In genomic region chr10:19978662-19979199, GRCm38 (mm10) we compare ENCODE assay signal across 31 mouse cellular contexts. TPM values are rescaled to one million over a fixed set of nuclear protein-coding genes. Genes with fewer than 3 reads are reported as not detected.
A peak's percentile ranks its signal among the peaks of the same experiment; 100 is the strongest.
DNase-seq lines count a peak whose midpoint lies in the region; ATAC-seq lines count a peak whose summit lies in the region.
"Had no signal": no experiment of that assay in that cellular context is flagged by ENCODE, and none has a peak within 500 bp of the region (broad histone marks: within the 10 kb centered on the region; RNA-seq: fewer than 3 reads in every experiment).

No protein-coding gene starts in this region.

- WGBS in heart, embryonic 15.5 days: 46% methylated on average over 5 of the region's 5 CpGs
- 93% methylated on average over 5 of the region's 5 CpGs for WGBS in neural tube, embryonic 15.5 days

- no peak overlapping the region for H3K4me3 ChIP-seq in heart, embryonic 15.5 days
- H3K4me3 ChIP-seq in neural tube, embryonic 15.5 days (replicated peaks): no peak overlapping the region
- H3K4me3 ChIP-seq: embryonic facial prominence, embryonic 12.5 days; gastrocnemius, adult 2 months; limb, embryonic 10.5 days; limb, embryonic 15.5 days; liver, embryonic 13.5 days; myocyte; neural tube, embryonic 12.5 days had no signal

- DNase-seq in heart, adult 11 months: peak; percentile 81
- DNase-seq in heart, postnatal 25 days (ENCODE audit: low spot score): no peak
- DNase-seq in heart, adult 18-20 months: no peak
- peak; percentile 49 for DNase-seq in MEL-GATA-1-ER (ENCODE audit: extremely low read depth, low read depth)
- DNase-seq in spleen, postnatal 10 days (ENCODE audit: low spot score in 2 of 2): no peak
- DNase-seq: adrenal gland, adult 8-10 months; cerebellum, adult 8-10 months; cerebellum, postnatal 25 days; embryo, embryonic 11 days; gastrocnemius, adult 2 months; gastrocnemius, postnatal 36 days; kidney, postnatal 14 days; layer of hippocampus, adult 9-11 months; liver, embryonic 13.5 days; lung, adult 18-20 months; lung, postnatal 4 days; thymus, postnatal 14 days had no signal

- H3K27ac ChIP-seq in heart, embryonic 15.5 days: peak overlapping the region; percentile 46; the same call in 1 of the 2 replicates
- H3K27ac ChIP-seq in neural tube, embryonic 15.5 days (replicated peaks): no peak overlapping the region
- H3K27ac ChIP-seq: embryonic facial prominence, embryonic 12.5 days; gastrocnemius, adult 2 months; hindbrain, embryonic 14.5 days; limb, embryonic 10.5 days; limb, embryonic 15.5 days; liver, embryonic 13.5 days; neural tube, embryonic 12.5 days had no signal

- peak overlapping the region; percentile 20; the same call in 1 of the 2 replicates for H3K4me2 ChIP-seq in heart, embryonic 15.5 days
- no peak overlapping the region for H3K4me2 ChIP-seq in neural tube, embryonic 15.5 days
- H3K4me2 ChIP-seq: embryonic facial prominence, embryonic 12.5 days; hindbrain, embryonic 14.5 days; limb, embryonic 15.5 days; liver, embryonic 13.5 days; midbrain, embryonic 11.5 days; neural tube, embryonic 12.5 days had no signal

- ATAC-seq in heart, embryonic 15.5 days (replicated peaks; ENCODE audit: insufficient number of reproducible peaks, insufficient read depth, low FRiP score, low read depth): no peak; the same call in 1 of the 2 replicates
- ATAC-seq in megakaryocyte-erythroid progenitor cell, adult 5-6 weeks (replicated peaks; ENCODE audit: low FRiP score, low TSS enrichment, poor library complexity, severe bottlenecking): 0 out of 2 replicates have a peak, but pooled peaks have one; percentile 50
- no peak for ATAC-seq in neural tube, embryonic 15.5 days (ENCODE audit: low FRiP score)
- ATAC-seq: forebrain, embryonic 14.5 days; intestine, postnatal 0 days; lung, postnatal 0 days; midbrain, embryonic 16.5 days had no signal

- peaks cover 22% of the 10 kb centered on the region for H3K4me1 ChIP-seq in heart, embryonic 15.5 days (replicated peaks)
- no peaks in the 10 kb centered on the region for H3K4me1 ChIP-seq in neural tube, embryonic 15.5 days
- H3K4me1 ChIP-seq: embryonic facial prominence, embryonic 12.5 days; limb, embryonic 10.5 days; limb, embryonic 15.5 days; liver, embryonic 13.5 days; neural tube, embryonic 12.5 days had no signal

- H3K36me3 ChIP-seq in heart, embryonic 15.5 days: no peaks in the 10 kb centered on the region
- H3K36me3 ChIP-seq in neural tube, embryonic 15.5 days: no peaks in the 10 kb centered on the region
- H3K36me3 ChIP-seq: embryonic facial prominence, embryonic 12.5 days; limb, embryonic 10.5 days; limb, embryonic 15.5 days; liver, embryonic 13.5 days; neural tube, embryonic 12.5 days had no signal

- intact Hi-C loops in heart, postnatal 25 days (cut with DNase I): no loop called here

- no peaks in the 10 kb centered on the region for H3K9me3 ChIP-seq in heart, embryonic 15.5 days (replicated peaks)
- no peaks in the 10 kb centered on the region for H3K9me3 ChIP-seq in neural tube, embryonic 15.5 days (replicated peaks)
- H3K9me3 ChIP-seq: embryonic facial prominence, embryonic 12.5 days; limb, embryonic 10.5 days; limb, embryonic 15.5 days; liver, embryonic 13.5 days; neural tube, embryonic 12.5 days had no signal

- no peaks in the 10 kb centered on the region for H3K27me3 ChIP-seq in heart, embryonic 15.5 days
- no peaks in the 10 kb centered on the region for H3K27me3 ChIP-seq in neural tube, embryonic 15.5 days (replicated peaks)
- H3K27me3 ChIP-seq: embryonic facial prominence, embryonic 12.5 days; limb, embryonic 15.5 days; liver, embryonic 13.5 days; neural tube, embryonic 12.5 days had no signal

- no peak overlapping the region for H3K9ac ChIP-seq in heart, embryonic 15.5 days
- H3K9ac ChIP-seq in neural tube, embryonic 15.5 days (replicated peaks): no peak overlapping the region
- H3K9ac ChIP-seq: embryonic facial prominence, embryonic 12.5 days; hindbrain, embryonic 14.5 days; limb, embryonic 15.5 days; liver, embryonic 13.5 days; neural tube, embryonic 12.5 days had no signal

RNA-seq across cellular contexts. Expression of gene Map3k5, which starts 44.5 kb away (rescaled TPM):
- total RNA-seq in heart, postnatal 25 days (2021): 10 to 100 TPM; 37.0 to 37.7 TPM
- polyA plus RNA-seq in heart, embryonic 15.5 days (2015; fragmentation: Nextera tagmentation; extraction: Ambion mirVana): 2.6 and 3.2 TPM in 2 replicates
- total RNA-seq in heart, adult 18-20 months (2021): 10 to 100 TPM; 34.1 to 40.7 TPM
- total RNA-seq in megakaryocyte-erythroid progenitor cell, adult 5-6 weeks (2014; fragmentation: Nextera tagmentation): 2.8 and 12.8 TPM in 2 replicates
- total RNA-seq in megakaryocyte-erythroid progenitor cell, adult 5-6 weeks (2017): 4.2 and 5.9 TPM in 2 replicates
- polyA plus RNA-seq in neural tube, embryonic 15.5 days (2015; fragmentation: Nextera tagmentation; extraction: Ambion mirVana): 1.4 and 1.7 TPM in 2 replicates

Comparison
In these comparisons a context has a peak if more than half of its experiments do, and no peak if none do; other contexts are left out.
1. DNase-seq: peak in heart, adult 11 months (single experiment) and MEL-GATA-1-ER (single experiment); none in heart, postnatal 25 days (single experiment), heart, adult 18-20 months (0 of 2) and spleen, postnatal 10 days (0 of 2).